Mouse (Mus musculus): ENCODE results near the gene Hs3st3b1. TPM values are rescaled to one million over a fixed set of nuclear protein-coding genes. Genes with fewer than 3 reads are reported as not detected.

Gene Hs3st3b1
- 1.2 and 1.4 TPM in 2 replicates for polyA plus RNA-seq (2015; fragmentation: Nextera tagmentation; extraction: Ambion mirVana)

DNA sequence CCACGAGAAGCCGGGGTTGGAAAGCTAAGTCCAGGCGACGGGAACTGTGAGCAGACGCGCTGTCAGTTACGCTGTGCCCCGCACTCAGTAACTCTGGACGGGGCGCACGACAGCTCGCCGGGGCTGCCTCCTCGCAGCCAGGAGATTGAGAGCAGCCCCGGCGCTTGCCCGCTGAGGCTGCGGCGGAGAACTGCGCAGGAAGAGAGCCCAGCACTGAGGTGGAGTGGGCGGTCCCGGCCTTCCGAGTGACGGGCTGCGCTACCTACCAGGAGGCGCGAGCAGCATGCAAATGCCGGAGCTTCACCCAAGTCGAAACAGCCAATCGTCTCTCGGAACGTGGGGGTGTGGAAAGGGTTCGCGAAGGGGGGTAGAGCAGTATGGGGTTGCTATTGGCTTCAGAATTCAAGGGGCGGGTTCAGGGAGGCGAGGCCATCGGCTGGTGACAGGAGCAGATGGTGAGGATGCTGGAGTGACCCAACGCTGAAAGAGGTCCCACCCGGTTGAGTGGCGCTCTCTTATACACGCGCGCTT is at the start of gene Hs3st3b1:
TSS of gene Hs3st3b1 (minus strand) at position 200 of the 531 bp plus-strand sequence.

Other genes with a start within 250 kb of the Hs3st3b1 start
- gene Cox10, start 157.2 kb upstream of the Hs3st3b1 start, polyA plus RNA-seq (2015; fragmentation: Nextera tagmentation; extraction: Ambion mirVana) = 21.4 and 22.3 TPM in 2 replicates

Measured in skeletal muscle tissue, postnatal 0 days (tissue).